Mouse (Mus musculus): ENCODE data around the gene Coro1b. TPM values are rescaled to one million over a fixed set of nuclear protein-coding genes. Genes with fewer than 3 reads are reported as not detected.

Coro1b gene
- polyA plus RNA-seq, 1 experiment from 2014 or later, result 124 TPM

- 91% methylated on average over 18 of the region's 18 CpGs for WGBS
- no peak for DNase-seq (ENCODE audit: low spot score)
- Histone ChIP-seq H3K4me1 (ENCODE audit: control insufficient read depth, insufficient read depth, low read length) (0 out of 2 replicates have a peak, but pooled peaks cover under 1% of the 10 kb centered on the region), H3K9ac (ENCODE audit: low read length) (no peak overlapping the region), H3K27ac (replicated peaks; ENCODE audit: low read depth, low read length) (no peak overlapping the region), H3K27me3 (ENCODE audit: control insufficient read depth, insufficient read depth, low read length) (no peaks in the 10 kb centered on the region), H3K36me3 (ENCODE audit: control insufficient read depth, insufficient read depth, low read length) (no peaks in the 10 kb centered on the region), H3K9me3 (ENCODE audit: control insufficient read depth, low read length) (no peaks in the 10 kb centered on the region), H3K4me3 (ENCODE audit: low read depth, low read length) (no peak overlapping the region), H3K4me2 (ENCODE audit: low read depth, severe bottlenecking) (no peak overlapping the region)
- ATAC-seq (ENCODE audit: insufficient number of reproducible peaks, low FRiP score, low TSS enrichment, low read depth), result no peak
These were observed 5.8 kb upstream of the Coro1b start for GRCm38 (mm10) chr19:4142416-4143173.

DNA sequence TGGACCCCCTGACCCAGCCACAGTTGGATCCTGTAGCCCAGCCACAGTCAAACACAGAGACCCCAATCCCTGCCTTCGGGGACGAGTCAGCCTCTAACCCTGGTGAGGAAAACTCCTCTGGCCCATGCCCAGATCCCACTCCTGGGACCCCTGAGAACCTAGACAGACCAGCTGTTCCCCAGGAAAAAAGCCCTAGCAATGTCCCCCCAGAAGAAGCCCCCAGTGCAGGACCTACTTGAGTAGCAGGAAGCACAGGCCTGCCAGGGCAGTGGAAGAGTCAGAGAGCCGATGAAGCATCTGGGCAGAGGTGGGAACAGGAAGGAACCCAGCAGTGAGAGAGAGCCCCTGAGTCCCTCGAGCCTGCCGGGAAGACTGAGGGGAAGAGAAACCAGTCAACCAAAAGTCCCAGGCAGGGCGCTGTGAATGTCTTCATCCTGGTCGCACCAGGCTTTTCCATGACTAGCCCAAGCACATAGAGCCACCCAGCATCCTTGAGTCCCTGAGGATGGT is 4.6 kb upstream of the Coro1b start, which contains the start of gene Cabp4:
TSS of gene Cabp4 (minus strand) at position 275 of the 510 bp plus-strand sequence.
- no peaks in the 10 kb centered on the region for H3K36me3 ChIP-seq (ENCODE audit: control insufficient read depth, insufficient read depth, low read length)
- no peaks in the 10 kb centered on the region for H3K27me3 ChIP-seq (ENCODE audit: control insufficient read depth, insufficient read depth, low read length)
- H3K4me1 ChIP-seq (ENCODE audit: control insufficient read depth, insufficient read depth, low read length), result peaks cover 7% of the 10 kb centered on the region
- WGBS, result 87% methylated on average over 7 of the region's 7 CpGs
- H3K27ac ChIP-seq (replicated peaks; ENCODE audit: low read depth, low read length), result no peak within 1 kb of the TSS
- no peaks in the 10 kb centered on the region for H3K9me3 ChIP-seq (ENCODE audit: control insufficient read depth, low read length)
- no peak within 1 kb of the TSS for H3K9ac ChIP-seq (ENCODE audit: low read length)
- ATAC-seq (ENCODE audit: insufficient number of reproducible peaks, low FRiP score, low TSS enrichment, low read depth), result no peak
- no peak for DNase-seq (ENCODE audit: low spot score)
- no peak within 1 kb of the TSS for H3K4me3 ChIP-seq (ENCODE audit: low read depth, low read length)
- H3K4me2 ChIP-seq (ENCODE audit: low read depth, severe bottlenecking), result no peak within 1 kb of the TSS

DNA sequence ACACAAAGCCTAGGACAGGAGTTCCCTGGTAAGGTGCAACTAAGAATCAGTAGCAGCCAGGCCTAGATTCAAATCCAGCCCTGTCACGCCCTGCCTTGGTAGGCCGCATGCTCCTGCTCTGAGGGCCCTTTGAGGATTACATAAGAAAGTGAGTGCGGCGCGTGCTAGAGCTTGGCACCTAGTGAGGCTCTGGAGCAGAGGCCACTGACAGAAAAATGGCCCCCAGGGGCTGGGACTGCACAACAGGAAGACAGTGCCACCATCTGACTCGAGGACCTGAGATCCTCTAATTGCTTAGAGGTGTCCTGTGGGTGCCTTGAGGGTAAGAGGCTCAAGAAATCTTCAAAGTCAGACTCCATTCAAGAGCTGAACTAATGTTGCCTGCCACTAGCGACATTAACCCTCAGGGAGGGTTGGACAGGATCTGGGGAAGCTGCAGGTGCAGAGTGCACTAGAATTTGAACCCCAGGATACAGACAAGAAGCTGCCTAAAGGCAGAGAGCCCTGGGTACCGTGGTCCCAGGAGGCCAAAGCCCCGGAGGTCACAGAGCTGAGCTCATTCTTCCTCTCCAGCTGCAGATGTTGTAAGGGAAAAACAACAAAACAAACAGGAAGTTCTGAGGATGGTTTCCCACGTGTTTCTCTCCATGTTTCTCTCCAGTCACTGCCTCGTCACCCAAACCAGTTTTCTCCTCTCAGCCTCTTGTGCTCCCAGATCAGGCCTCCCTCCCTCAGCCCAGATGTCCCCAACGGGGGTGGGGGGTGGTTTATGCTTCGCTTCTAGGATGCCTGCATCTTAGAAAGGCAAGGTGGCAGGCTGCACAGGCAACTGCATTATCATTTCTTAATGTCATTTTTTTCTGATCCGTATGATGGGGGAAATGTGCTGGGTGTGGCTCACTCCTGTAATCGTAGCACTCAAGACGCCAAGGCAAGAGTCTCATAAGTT is 3.6 kb upstream of the Coro1b start:
- WGBS, result 85% methylated on average over 16 of the region's 16 CpGs
- Histone ChIP-seq H3K9ac (ENCODE audit: low read length) (no peak overlapping the region), H3K4me1 (ENCODE audit: control insufficient read depth, insufficient read depth, low read length) (peaks cover 15% of the 10 kb centered on the region), H3K27me3 (ENCODE audit: control insufficient read depth, insufficient read depth, low read length) (no peaks in the 10 kb centered on the region), H3K9me3 (ENCODE audit: control insufficient read depth, low read length) (no peaks in the 10 kb centered on the region), H3K4me3 (ENCODE audit: low read depth, low read length) (no peak overlapping the region), H3K4me2 (ENCODE audit: low read depth, severe bottlenecking) (no peak overlapping the region), H3K36me3 (ENCODE audit: control insufficient read depth, insufficient read depth, low read length) (no peaks in the 10 kb centered on the region), H3K27ac (replicated peaks; ENCODE audit: low read depth, low read length) (no peak overlapping the region)
- ATAC-seq (ENCODE audit: insufficient number of reproducible peaks, low FRiP score, low TSS enrichment, low read depth) (no peak), DNase-seq (ENCODE audit: low spot score) (no peak)

- Histone ChIP-seq H3K27me3 (ENCODE audit: control insufficient read depth, insufficient read depth, low read length) (no peaks in the 10 kb centered on the region), H3K4me1 (ENCODE audit: control insufficient read depth, insufficient read depth, low read length) (peaks cover 15% of the 10 kb centered on the region), H3K36me3 (ENCODE audit: control insufficient read depth, insufficient read depth, low read length) (peaks cover 3% of the 10 kb centered on the region), H3K9me3 (ENCODE audit: control insufficient read depth, low read length) (no peaks in the 10 kb centered on the region), H3K4me2 (ENCODE audit: low read depth, severe bottlenecking) (no peak overlapping the region), H3K9ac (ENCODE audit: low read length) (no peak overlapping the region), H3K4me3 (ENCODE audit: low read depth, low read length) (no peak overlapping the region), H3K27ac (replicated peaks; ENCODE audit: low read depth, low read length) (no peak overlapping the region)
- WGBS, result 92% methylated on average over 5 of the region's 5 CpGs
- DNase-seq (ENCODE audit: low spot score), result no peak
- no peak for ATAC-seq (ENCODE audit: insufficient number of reproducible peaks, low FRiP score, low TSS enrichment, low read depth)
These were observed 2.5 kb upstream of the Coro1b start for GRCm38 (mm10) chr19:4145936-4146335.

GRCm38 (mm10) chr19:4146366-4147021 is 1.9 kb upstream of the Coro1b start:
- H3K9me3 ChIP-seq (ENCODE audit: control insufficient read depth, low read length), result no peaks in the 10 kb centered on the region
- H3K4me1 ChIP-seq (ENCODE audit: control insufficient read depth, insufficient read depth, low read length), result peaks cover 15% of the 10 kb centered on the region
- no peak overlapping the region for H3K9ac ChIP-seq (ENCODE audit: low read length)
- WGBS, result 62% methylated on average over 12 of the region's 12 CpGs
- no peak overlapping the region for H3K27ac ChIP-seq (replicated peaks; ENCODE audit: low read depth, low read length)
- H3K4me2 ChIP-seq (ENCODE audit: low read depth, severe bottlenecking), result no peak overlapping the region
- DNase-seq (ENCODE audit: low spot score) (no peak), ATAC-seq (ENCODE audit: insufficient number of reproducible peaks, low FRiP score, low TSS enrichment, low read depth) (no peak)
- H3K27me3 ChIP-seq (ENCODE audit: control insufficient read depth, insufficient read depth, low read length), result no peaks in the 10 kb centered on the region
- peaks cover 8% of the 10 kb centered on the region for H3K36me3 ChIP-seq (ENCODE audit: control insufficient read depth, insufficient read depth, low read length)
- H3K4me3 ChIP-seq (ENCODE audit: low read depth, low read length), result no peak overlapping the region

DNA sequence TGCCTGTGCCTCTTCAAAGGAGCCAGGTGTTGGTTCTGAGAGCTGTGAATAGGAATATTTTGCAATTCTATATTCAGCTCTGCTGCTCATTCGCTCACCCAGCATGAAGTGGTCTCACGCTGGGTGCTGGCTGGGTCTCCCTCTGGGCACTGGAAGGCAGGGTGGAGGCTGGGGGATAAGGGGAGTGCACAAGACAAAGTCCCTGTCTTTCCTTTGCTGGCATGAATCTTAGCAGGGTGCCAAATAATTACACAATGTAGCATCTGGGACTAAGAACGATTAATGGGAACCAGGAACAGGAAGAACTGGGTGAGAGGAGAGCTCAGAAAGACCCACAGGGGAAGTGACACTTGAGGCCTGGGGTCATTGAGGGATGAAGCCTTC is 1.4 kb upstream of the Coro1b start:
- no peak overlapping the region for H3K9ac ChIP-seq (ENCODE audit: low read length)
- H3K36me3 ChIP-seq (ENCODE audit: control insufficient read depth, insufficient read depth, low read length), result peaks cover 10% of the 10 kb centered on the region
- H3K4me1 ChIP-seq (ENCODE audit: control insufficient read depth, insufficient read depth, low read length), result peaks cover 15% of the 10 kb centered on the region
- no peak overlapping the region for H3K4me2 ChIP-seq (ENCODE audit: low read depth, severe bottlenecking)
- WGBS, result 60% methylated on average over 3 of the region's 3 CpGs
- H3K4me3 ChIP-seq (ENCODE audit: low read depth, low read length), result no peak overlapping the region
- DNase-seq (ENCODE audit: low spot score), result no peak
- no peak overlapping the region for H3K27ac ChIP-seq (replicated peaks; ENCODE audit: low read depth, low read length)
- no peaks in the 10 kb centered on the region for H3K9me3 ChIP-seq (ENCODE audit: control insufficient read depth, low read length)
- no peak for ATAC-seq (ENCODE audit: insufficient number of reproducible peaks, low FRiP score, low TSS enrichment, low read depth)
- no peaks in the 10 kb centered on the region for H3K27me3 ChIP-seq (ENCODE audit: control insufficient read depth, insufficient read depth, low read length)

- ATAC-seq (ENCODE audit: insufficient number of reproducible peaks, low FRiP score, low TSS enrichment, low read depth) (no peak), DNase-seq (ENCODE audit: low spot score) (no peak)
- WGBS, result 41% methylated on average over 9 of the region's 9 CpGs
- H3K4me2 ChIP-seq (ENCODE audit: low read depth, severe bottlenecking), result peak overlapping the region; percentile 90
- peaks cover 11% of the 10 kb centered on the region for H3K36me3 ChIP-seq (ENCODE audit: control insufficient read depth, insufficient read depth, low read length)
- H3K9ac ChIP-seq (ENCODE audit: low read length), result peak overlapping the region; percentile 85
- no peaks in the 10 kb centered on the region for H3K27me3 ChIP-seq (ENCODE audit: control insufficient read depth, insufficient read depth, low read length)
- no peaks in the 10 kb centered on the region for H3K9me3 ChIP-seq (ENCODE audit: control insufficient read depth, low read length)
- no peak overlapping the region for H3K27ac ChIP-seq (replicated peaks; ENCODE audit: low read depth, low read length)
- peaks cover 15% of the 10 kb centered on the region for H3K4me1 ChIP-seq (ENCODE audit: control insufficient read depth, insufficient read depth, low read length)
- H3K4me3 ChIP-seq (ENCODE audit: low read depth, low read length), result peak overlapping the region; percentile 86
These were observed 483 bp upstream of the Coro1b start for GRCm38 (mm10) chr19:4147782-4148490.
